Mouse (Mus musculus): Measurements from ENCODE around the gene Efemp2.
"Not testable (repeated sequence)": the region's sequence is repeated elsewhere in the genome, so short reads cannot be mapped to it uniquely, and the experiment has no call there.

Efemp2 gene

DNA sequence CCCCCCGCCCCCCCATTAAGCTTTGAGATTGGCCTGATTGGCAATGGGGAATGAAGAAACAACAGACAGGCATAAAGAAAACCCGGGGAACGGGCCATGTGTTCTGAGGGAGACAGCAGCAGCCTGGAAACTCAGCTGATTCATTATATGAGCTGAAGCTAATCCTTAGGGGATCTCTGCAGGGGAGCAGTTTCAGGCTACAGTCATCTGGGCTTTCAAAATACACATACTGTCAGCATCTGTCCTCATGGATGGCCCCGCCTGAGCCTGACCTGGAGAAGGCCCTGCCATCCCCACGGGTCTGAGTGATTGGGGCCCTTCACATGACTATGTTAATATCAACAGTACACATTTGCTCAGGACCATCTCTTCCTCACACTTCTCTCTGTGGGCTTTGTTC lies 1.9 kb upstream of the Efemp2 start:
- in situ Hi-C loops (cut with MboI; ENCODE audit: low pct_unique_long_range_greater_than_20kb in 1 of 2, low sequenced_read_pairs in 2 of 2, unreplicated experiment in 1 of 2), result no loop called here

- in situ Hi-C loops (cut with MboI; ENCODE audit: low pct_unique_long_range_greater_than_20kb in 1 of 2, low sequenced_read_pairs in 2 of 2, unreplicated experiment in 1 of 2), result no loop called here
Measured at GRCm38 (mm10) chr19:5472857-5473256, 897 bp upstream of the Efemp2 start.

GRCm38 (mm10) chr19:5474281-5475068 lies 721 bp downstream of the Efemp2 start:
- in situ Hi-C loops (cut with MboI; ENCODE audit: low pct_unique_long_range_greater_than_20kb in 1 of 2, low sequenced_read_pairs in 2 of 2, unreplicated experiment in 1 of 2), result no loop called here

DNA sequence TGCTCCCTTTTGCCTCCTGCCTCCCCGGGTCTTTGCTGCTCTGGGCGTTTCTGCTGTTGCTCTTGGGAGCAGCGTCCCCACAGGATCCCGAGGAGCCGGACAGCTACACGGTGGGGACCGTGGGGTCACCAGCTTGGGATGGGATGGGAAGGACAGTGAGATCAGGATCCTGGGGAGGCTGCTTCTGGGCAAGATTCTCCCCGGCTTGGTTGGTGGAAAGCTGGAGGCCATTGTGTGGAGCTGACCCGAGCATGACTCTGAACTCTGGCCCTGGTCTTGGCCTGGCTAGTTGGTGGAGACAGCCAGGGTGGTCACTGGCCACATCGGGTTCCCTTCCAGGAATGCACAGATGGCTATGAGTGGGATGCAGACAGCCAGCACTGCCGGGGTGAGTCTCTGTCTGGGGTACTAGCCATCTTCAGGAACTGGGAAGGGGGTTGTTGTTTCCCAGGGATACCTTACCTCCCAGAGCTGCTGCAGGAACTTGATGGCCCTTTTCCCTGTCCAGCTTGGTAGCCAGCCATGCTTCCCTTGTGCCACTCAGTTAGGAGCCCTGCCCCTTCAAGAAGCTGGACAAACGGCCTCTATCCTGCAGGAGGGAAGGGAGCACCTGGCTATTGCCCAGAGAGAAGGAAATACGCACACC lies 1.4 kb downstream of the Efemp2 start:
- in situ Hi-C loops (cut with MboI; ENCODE audit: low pct_unique_long_range_greater_than_20kb in 1 of 2, low sequenced_read_pairs in 2 of 2, unreplicated experiment in 1 of 2), result no loop called here

GRCm38 (mm10) chr19:5477004-5477667 lies 3.4 kb downstream of the Efemp2 start:
- in situ Hi-C loops (cut with MboI; ENCODE audit: low pct_unique_long_range_greater_than_20kb in 1 of 2, low sequenced_read_pairs in 2 of 2, unreplicated experiment in 1 of 2), result no loop called here

DNA sequence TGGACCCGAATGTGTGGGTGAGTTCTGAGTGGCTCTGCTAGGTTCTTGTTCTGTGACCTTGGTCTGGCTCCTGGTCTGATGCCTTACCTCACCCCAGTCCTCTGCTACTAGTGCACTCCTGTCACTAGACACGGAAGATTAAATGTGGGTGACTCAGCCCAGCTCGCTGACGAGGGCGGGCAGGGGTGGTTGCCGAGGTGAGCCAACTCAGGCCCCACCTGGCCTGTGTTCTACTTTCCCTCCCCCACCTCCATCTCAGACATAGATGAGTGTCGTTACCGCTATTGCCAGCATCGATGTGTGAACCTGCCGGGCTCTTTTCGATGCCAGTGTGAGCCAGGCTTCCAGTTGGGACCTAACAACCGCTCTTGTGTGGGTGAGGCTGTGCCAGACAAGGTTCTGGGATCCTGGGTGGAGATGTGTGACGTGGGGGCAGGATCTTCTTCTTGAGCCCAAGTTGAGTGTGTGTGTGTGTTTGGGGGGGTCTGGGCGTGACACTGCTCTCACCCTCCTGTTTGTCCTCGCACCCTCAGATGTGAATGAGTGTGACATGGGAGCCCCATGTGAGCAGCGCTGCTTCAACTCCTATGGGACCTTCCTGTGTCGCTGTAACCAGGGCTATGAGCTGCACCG lies 4.0 kb downstream of the Efemp2 start:
- in situ Hi-C loops (cut with MboI; ENCODE audit: low pct_unique_long_range_greater_than_20kb in 1 of 2, low sequenced_read_pairs in 2 of 2, unreplicated experiment in 1 of 2), result no loop called here

DNA sequence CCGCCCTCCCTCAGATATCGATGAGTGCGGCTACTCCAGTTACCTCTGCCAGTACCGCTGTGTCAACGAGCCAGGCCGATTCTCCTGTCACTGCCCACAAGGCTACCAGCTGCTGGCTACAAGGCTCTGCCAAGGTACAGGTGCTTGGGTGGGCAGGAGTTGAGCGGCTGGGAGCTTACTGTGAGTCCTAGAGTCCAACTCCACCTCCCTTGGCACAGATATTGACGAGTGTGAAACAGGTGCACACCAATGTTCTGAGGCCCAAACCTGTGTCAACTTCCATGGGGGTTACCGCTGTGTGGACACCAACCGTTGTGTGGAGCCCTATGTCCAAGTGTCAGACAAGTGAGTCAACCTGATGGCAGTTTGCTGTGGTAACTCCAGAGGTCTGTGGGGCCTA lies 6.3 kb downstream of the Efemp2 start:
- in situ Hi-C loops (cut with MboI; ENCODE audit: low pct_unique_long_range_greater_than_20kb in 1 of 2, low sequenced_read_pairs in 2 of 2, unreplicated experiment in 1 of 2), result no loop called here

DNA sequence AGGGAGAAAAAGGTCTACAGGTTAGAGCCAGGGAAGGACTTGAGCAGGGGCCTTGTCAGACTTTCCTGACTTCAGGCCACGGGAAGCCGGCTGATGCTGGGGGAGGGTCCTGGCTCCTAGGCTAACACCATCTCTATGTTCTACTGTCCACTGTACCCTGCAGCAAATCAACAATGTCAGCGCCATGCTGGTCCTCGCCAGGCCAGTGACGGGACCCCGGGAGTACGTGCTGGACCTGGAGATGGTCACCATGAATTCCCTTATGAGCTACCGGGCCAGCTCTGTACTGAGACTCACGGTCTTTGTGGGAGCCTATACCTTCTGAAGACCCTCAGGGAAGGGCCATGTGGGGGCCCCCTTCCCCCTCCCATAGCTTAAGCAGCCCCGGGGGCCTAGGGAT lies 7.6 kb downstream of the Efemp2 start:
- in situ Hi-C loops (cut with MboI; ENCODE audit: low pct_unique_long_range_greater_than_20kb in 1 of 2, low sequenced_read_pairs in 2 of 2, unreplicated experiment in 1 of 2), result no loop called here

DNA sequence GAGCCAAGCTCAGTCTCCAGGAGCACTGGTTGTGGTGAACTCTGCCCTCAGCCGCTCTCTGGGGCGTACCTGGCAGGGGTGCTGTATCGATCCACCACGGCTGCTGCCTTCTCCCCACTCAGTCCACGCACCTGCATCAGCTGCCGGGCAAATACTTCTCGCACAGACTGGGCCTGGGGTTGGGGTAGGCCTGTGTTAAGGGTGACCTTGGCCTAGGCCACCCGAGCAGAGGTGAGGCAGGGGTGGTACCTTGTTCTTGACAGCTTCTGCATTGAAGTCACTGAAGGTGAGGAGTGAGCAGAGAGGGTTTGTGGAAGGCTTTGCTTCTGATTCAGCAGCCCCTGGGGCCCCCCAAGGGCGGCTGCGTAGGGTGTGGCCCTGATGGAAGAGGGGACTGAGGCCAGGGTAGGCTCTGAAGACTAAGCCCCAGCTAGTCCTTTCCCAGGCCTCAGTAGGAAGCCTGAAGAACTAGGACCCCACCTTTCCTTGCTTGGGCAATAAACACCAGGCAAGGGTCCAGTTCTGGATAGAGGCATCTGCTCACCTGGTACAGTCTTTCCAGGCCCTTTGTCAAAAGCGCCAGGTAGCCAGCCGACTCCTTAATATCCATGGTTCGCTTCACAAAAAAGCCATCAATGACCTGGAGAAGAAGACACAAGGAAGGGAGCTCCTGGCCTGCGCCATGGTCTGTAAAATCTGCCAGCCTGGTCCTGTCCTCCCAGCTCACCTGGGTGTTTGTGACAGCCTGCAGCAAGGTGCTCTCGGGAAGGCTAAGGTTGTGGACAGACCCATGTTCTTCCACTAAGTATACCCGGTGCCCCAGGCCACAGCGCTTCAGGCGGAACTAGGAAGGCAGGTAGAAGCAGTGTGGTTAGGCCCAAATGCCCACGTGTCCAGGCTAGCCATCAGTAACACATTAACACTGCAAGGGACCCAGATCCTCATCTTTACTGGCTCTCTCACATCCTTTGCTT lies 9.9 kb downstream of the Efemp2 start:
- in situ Hi-C loops (cut with MboI; ENCODE audit: low pct_unique_long_range_greater_than_20kb in 1 of 2, low sequenced_read_pairs in 2 of 2, unreplicated experiment in 1 of 2), result no loop called here

- in situ Hi-C loops (cut with MboI; ENCODE audit: low pct_unique_long_range_greater_than_20kb in 1 of 2, low sequenced_read_pairs in 2 of 2, unreplicated experiment in 1 of 2), result no loop called here
Measured at GRCm38 (mm10) chr19:5484496-5484895, 10.7 kb downstream of the Efemp2 start.

GRCm38 (mm10) chr19:5485371-5485770 lies 11.6 kb downstream of the Efemp2 start:
- in situ Hi-C loops (cut with MboI; ENCODE audit: low pct_unique_long_range_greater_than_20kb in 1 of 2, low sequenced_read_pairs in 2 of 2, unreplicated experiment in 1 of 2), result no loop called here

DNA sequence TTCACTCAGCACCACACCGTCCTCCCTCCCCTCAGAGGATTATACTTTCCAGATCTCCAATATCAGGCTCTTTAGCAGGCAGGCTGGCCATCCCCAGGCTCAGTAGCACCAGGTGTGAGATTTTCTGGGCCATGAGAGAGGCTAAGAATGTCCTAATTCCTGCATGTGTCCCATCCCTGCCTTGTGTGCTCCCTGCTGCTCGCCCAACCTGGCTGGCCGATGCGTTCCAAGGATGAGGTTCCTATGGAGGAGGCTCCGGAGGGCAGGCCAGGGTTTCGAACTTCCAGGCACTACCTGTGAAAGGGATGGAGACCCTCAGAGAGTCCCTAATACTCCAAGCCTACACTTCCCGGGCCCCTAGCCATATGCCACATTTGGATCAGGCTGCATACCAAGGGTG lies 12.1 kb downstream of the Efemp2 start:
- in situ Hi-C loops (cut with MboI; ENCODE audit: low pct_unique_long_range_greater_than_20kb in 1 of 2, low sequenced_read_pairs in 2 of 2, unreplicated experiment in 1 of 2), result no loop called here

DNA sequence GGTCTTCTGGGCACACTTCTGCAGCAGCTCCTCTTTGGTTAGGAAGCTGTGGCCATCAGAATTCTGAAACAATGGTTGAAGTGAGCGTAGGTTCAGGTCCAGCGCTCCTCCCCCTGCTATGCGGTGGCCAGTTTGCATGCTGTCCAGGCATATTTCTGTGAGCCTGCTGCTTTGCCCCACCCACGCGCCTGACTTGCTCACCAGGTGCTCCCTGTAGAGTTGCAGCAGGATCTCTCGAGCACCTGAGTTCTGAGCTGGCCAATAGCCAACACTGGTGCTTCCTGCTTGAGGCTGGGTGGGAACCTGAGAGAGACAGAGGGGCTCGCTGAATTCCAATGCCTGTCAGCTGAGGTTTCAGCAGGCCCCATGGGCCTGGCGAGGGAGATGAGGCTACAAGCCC lies 12.5 kb downstream of the Efemp2 start:
- in situ Hi-C loops (cut with MboI; ENCODE audit: low pct_unique_long_range_greater_than_20kb in 1 of 2, low sequenced_read_pairs in 2 of 2, unreplicated experiment in 1 of 2), result no loop called here

DNA sequence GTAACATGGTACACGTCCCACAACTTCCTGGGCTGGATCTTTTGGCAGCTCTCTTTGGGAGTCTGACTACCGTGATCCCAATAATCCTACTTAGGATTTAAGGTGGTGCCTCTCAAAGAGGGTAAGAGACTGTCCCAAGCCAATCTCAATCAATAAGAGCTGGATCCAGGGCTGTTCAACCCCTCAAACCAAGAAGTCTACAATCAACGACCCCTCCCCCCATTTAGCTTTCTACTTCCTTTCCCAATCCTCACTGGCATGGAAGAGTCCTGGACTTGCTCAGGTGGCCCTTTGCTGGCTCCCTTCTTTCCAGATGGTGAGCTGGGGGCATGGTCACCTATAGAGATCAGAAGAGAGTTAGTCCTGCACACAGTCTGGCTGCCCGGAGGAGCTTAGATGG lies 13.0 kb downstream of the Efemp2 start:
- in situ Hi-C loops (cut with MboI; ENCODE audit: low pct_unique_long_range_greater_than_20kb in 1 of 2, low sequenced_read_pairs in 2 of 2, unreplicated experiment in 1 of 2), result no loop called here

DNA sequence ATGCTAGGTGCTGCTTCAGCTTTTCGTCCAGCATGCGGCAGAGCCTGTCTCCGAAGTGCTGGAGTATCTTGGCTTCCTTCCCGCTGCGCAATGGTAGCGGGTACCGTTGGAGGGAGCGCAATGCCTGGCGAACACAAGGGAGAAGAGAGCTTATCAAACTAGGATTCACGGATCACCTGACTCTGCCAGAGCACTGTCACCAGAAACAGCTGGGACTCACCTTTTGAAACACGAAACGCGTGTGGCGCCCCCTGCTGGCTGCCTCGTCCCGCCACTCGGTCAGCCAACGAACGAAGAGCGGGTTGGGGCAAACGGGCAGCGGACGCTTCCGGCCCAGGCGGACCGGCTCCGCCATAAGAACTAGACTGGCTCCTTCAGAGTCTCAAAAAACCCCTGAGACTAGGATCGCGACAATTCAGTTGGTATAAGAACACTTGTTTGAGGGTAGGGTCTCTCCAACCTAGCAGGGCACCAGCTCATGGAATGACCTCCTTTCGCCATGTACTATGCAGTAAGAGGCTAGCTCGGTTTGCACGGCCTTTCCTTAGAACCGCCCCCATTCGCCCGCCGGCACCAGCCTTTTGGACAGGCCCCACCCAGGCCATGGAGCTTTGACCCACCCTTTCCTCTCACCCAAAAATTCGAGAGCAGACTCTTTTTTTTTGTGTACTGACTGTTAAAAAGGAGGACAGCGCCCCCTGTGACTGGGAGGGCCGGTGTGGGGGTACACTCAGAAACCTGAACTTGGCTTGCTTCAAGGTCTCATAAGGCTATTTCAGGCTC lies 14.2 kb downstream of the Efemp2 start, which contains the start of gene Mus81:
TSS of gene Mus81 (minus strand) at position 635 of the 783 bp plus-strand sequence.
- in situ Hi-C loops (cut with MboI; ENCODE audit: low pct_unique_long_range_greater_than_20kb in 1 of 2, low sequenced_read_pairs in 2 of 2, unreplicated experiment in 1 of 2), result no loop called here

- in situ Hi-C loops (cut with MboI; ENCODE audit: low pct_unique_long_range_greater_than_20kb in 1 of 2, low sequenced_read_pairs in 2 of 2, unreplicated experiment in 1 of 2), result no loop called here
Measured at GRCm38 (mm10) chr19:5488878-5489571, 15.3 kb downstream of the Efemp2 start.

DNA sequence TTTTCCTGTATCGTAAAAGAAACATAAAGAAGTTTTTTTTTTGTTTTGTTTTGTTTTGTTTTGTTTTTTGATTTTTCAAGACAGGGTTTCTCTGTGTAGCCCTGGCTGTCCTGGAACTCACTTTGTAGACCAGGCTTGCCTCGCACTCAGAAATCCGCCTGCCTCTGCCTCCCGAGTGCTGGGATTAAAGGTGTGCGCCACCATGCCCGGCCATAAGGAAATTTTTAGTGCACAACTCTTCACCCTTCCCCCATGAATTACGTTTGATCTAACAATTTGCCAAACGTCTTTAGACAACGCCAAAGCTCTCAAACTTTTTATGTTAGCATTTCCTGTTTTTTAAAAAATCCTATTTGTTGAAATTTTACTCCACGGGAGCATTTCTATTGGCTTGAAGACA lies 16.0 kb downstream of the Efemp2 start:
- in situ Hi-C loops (cut with MboI; ENCODE audit: low pct_unique_long_range_greater_than_20kb in 1 of 2, low sequenced_read_pairs in 2 of 2, unreplicated experiment in 1 of 2), result not testable (repeated sequence)

Measured in mouse embryonic stem cell (cell line).